Mouse (Mus musculus): ENCODE results near the gene Oxld1.

- TF ChIP-seq CTCF (IDR thresholded peaks at IDR 0.05; ENCODE audit: low read depth, low read length) (no peak), POLR2A (IDR thresholded peaks at IDR 0.05; ENCODE audit: borderline replicate concordance, low read depth, low read length) (no peak)
These were observed 13.8 kb downstream of the Oxld1 start for GRCm38 (mm10) chr11:120444106-120444505.
